Mouse (Mus musculus): ENCODE data around the gene Pole4. TPM values are rescaled to one million over a fixed set of nuclear protein-coding genes. Genes with fewer than 3 reads are reported as not detected.

Gene Pole4
- polyA plus RNA-seq, 1 experiment from 2014 or later = 57.4 TPM

DNA sequence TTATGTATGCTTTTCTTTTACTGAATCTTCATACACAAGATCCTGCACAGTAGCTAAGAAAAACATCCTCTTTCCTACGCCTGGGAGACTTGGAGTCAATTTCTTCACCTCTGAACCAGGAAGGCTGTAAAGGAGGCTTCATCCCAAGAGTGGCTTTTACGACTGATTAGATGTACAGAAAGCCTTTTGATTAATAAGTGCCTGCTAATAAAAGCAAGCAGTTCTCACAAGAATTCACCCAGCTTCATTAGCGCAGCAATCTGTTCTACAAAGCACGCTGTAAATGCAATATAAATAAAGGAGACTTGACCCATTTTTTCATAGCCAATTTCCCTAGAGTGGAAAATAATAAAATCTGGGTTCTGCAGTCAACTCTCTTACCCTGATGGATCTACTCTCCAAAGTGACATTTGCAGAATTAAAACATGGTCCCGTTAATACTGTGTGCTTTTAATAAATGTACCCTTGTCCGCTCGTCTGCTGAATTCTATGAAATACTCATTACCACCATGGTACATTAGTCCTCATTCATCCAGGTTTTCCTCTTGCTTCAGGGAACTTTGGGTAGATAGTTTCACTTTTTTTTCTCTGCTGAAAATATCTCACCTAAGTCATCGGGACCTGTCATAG lies 109.6 kb downstream of the Pole4 start:
- TF ChIP-seq EP300 (IDR thresholded peaks at IDR 0.05) (no peak), CTCF (IDR thresholded peaks at IDR 0.05) (no peak)
- Histone ChIP-seq H3K4me1 (ENCODE audit: insufficient read depth, low read depth, low read length) (no peaks in the 10 kb centered on the region), H3K27me3 (replicated peaks; ENCODE audit: insufficient read depth, low read length) (no peaks in the 10 kb centered on the region), H3K9ac (replicated peaks; ENCODE audit: low read depth) (no peak overlapping the region), H3K27ac (ENCODE audit: low read length) (no peak overlapping the region), H3K9me3 (ENCODE audit: low read length) (no peaks in the 10 kb centered on the region), H3K4me2 (replicated peaks; ENCODE audit: low read depth, low read length) (no peak overlapping the region), H3K36me3 (ENCODE audit: insufficient read depth, low read length) (no peaks in the 10 kb centered on the region), H3K4me3 (ENCODE audit: low read depth, low read length) (no peak overlapping the region)
- 73% methylated on average over 8 of the region's 8 CpGs for WGBS
- ATAC-seq (no peak), DNase-seq (ENCODE audit: low spot score) (no peak)

DNA sequence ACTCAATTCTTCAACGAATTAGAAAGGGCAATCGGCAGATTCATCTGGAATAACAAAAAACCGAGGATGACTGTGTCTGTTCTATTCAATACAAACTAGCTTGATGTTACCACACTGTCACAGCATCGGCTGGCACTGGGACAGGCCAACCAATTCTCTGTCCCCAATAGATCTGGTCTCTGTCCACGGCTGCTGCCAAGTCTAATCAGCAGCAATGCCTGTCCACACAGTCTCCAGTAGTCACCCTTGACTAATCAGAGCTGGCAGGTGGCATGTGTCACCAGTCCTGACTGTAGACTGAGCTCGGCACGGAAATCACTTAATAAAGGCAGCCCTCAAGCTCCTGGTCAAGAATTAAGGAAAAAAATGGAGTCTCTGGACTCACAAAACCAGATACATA lies 115.8 kb downstream of the Pole4 start:
- ATAC-seq (no peak), DNase-seq (ENCODE audit: low spot score) (no peak)
- WGBS = 77% methylated on average over 7 of the region's 7 CpGs
- Histone ChIP-seq H3K36me3 (ENCODE audit: insufficient read depth, low read length) (no peaks in the 10 kb centered on the region), H3K4me3 (ENCODE audit: low read depth, low read length) (no peak overlapping the region), H3K9ac (replicated peaks; ENCODE audit: low read depth) (no peak overlapping the region), H3K9me3 (ENCODE audit: low read length) (no peaks in the 10 kb centered on the region), H3K27ac (ENCODE audit: low read length) (no peak overlapping the region), H3K27me3 (replicated peaks; ENCODE audit: insufficient read depth, low read length) (no peaks in the 10 kb centered on the region), H3K4me1 (ENCODE audit: insufficient read depth, low read depth, low read length) (no peaks in the 10 kb centered on the region), H3K4me2 (replicated peaks; ENCODE audit: low read depth, low read length) (no peak overlapping the region)
- TF ChIP-seq EP300 (IDR thresholded peaks at IDR 0.05) (no peak), CTCF (IDR thresholded peaks at IDR 0.05) (no peak)

DNA sequence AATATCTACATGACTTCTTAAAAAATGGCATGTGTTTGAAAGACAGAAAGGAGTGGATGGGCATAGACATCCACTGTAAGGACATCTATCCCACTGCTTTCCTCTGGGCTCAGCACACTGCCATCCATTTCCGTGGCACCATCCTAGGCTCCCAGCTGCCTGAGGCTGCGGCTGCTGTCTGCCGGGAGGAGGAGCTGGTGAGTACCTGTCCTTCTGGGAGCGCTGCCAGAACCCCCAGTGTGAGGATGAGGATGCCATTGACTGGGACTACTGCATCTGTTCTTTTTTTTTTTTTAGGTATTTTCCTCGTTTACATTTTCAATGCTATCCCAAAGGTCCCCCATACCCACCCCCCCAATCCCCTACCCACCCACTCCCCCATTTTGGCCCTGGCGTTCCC lies 119.8 kb downstream of the Pole4 start:
- Histone ChIP-seq H3K9me3 (ENCODE audit: low read length) (no peaks in the 10 kb centered on the region), H3K4me1 (ENCODE audit: insufficient read depth, low read depth, low read length) (no peaks in the 10 kb centered on the region), H3K4me2 (replicated peaks; ENCODE audit: low read depth, low read length) (no peak overlapping the region), H3K36me3 (ENCODE audit: insufficient read depth, low read length) (no peaks in the 10 kb centered on the region), H3K27me3 (replicated peaks; ENCODE audit: insufficient read depth, low read length) (no peaks in the 10 kb centered on the region), H3K27ac (ENCODE audit: low read length) (no peak overlapping the region), H3K9ac (replicated peaks; ENCODE audit: low read depth) (no peak overlapping the region), H3K4me3 (ENCODE audit: low read depth, low read length) (no peak overlapping the region)
- DNase-seq (ENCODE audit: low spot score) = no peak
- WGBS = 52% methylated on average over 4 of the region's 6 CpGs
- no peak for ATAC-seq
- TF ChIP-seq EP300 (IDR thresholded peaks at IDR 0.05) (no peak), CTCF (IDR thresholded peaks at IDR 0.05) (no peak)

DNA sequence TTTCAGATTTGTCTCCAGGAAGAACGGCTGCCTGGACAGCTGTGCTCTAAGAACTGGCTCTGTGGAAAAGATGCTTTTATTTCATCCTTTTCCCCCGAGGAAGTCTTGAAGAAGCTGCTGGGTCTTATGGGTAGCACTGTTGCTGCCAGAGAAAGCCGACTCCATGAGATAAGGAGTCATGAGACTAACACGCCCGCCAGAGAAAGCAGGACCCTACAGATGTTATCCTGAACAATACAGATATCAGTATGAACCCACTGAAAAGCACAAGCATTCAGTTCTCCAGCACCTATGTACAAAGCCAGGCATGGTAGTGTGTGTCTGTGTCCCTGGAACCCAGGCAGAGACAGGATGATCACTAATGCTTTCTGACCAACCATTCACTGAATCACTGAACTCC lies 129.7 kb downstream of the Pole4 start:
- Histone ChIP-seq H3K9ac (replicated peaks; ENCODE audit: low read depth) (no peak overlapping the region), H3K27me3 (replicated peaks; ENCODE audit: insufficient read depth, low read length) (no peaks in the 10 kb centered on the region), H3K4me2 (replicated peaks; ENCODE audit: low read depth, low read length) (no peak overlapping the region), H3K36me3 (ENCODE audit: insufficient read depth, low read length) (no peaks in the 10 kb centered on the region), H3K4me1 (ENCODE audit: insufficient read depth, low read depth, low read length) (no peaks in the 10 kb centered on the region), H3K9me3 (ENCODE audit: low read length) (no peaks in the 10 kb centered on the region), H3K27ac (ENCODE audit: low read length) (no peak overlapping the region), H3K4me3 (ENCODE audit: low read depth, low read length) (no peak overlapping the region)
- no peak for TF ChIP-seq CTCF (IDR thresholded peaks at IDR 0.05)
- no peak for TF ChIP-seq EP300 (IDR thresholded peaks at IDR 0.05)
- DNase-seq (ENCODE audit: low spot score) (no peak), ATAC-seq (no peak)
- WGBS = 66% methylated on average over 5 of the region's 5 CpGs

Other genes starting within 250 kb of the Pole4 start
- gene Hk2, start 69.1 kb upstream of the Pole4 start, polyA plus RNA-seq (2015; fragmentation: Nextera tagmentation; extraction: Ambion mirVana) = 4.8 and 5.4 TPM in 2 replicates
- gene Sema4f, start 234.4 kb upstream of the Pole4 start, polyA plus RNA-seq (2015; fragmentation: Nextera tagmentation; extraction: Ambion mirVana) = 8.8 and 14.3 TPM in 2 replicates
- gene M1ap, start 241.5 kb upstream of the Pole4 start, polyA plus RNA-seq (2015; fragmentation: Nextera tagmentation; extraction: Ambion mirVana) = 1.8 and 2.5 TPM in 2 replicates

Data from lung, postnatal 0 days (tissue).